Mouse (Mus musculus) embryonic facial prominence, embryonic 11.5 days (tissue): ENCODE results near the gene Tex14. TPM values are rescaled to one million over a fixed set of nuclear protein-coding genes. Genes with fewer than 3 reads are reported as not detected.
A peak's percentile ranks its signal among the peaks of the same experiment; 100 is the strongest.

ENCODE experiments used
- ATAC-seq: fragments of 200-750 bp; cut with Nextera tagmentation; replicated peaks from 2 replicates; pipeline ENCODE4 v1.8.0; 2017; ENCODE audit warnings: low read depth; ENCODE audit not compliant: insufficient number of reproducible peaks, low FRiP score, low TSS enrichment
- DNase-seq: peaks from one replicate; pipeline ENCODE4 v3.0.0-alpha.2; 2015; ENCODE audit warnings: low spot score
- H3K27ac ChIP-seq: fragments of 300-500 bp; sonication (generic); replicated peaks from 2 replicates; pipeline ENCODE4 v1.5.1; 2014; ENCODE audit warnings: mild to moderate bottlenecking, low read depth, low read length, control low read depth
- H3K27me3 ChIP-seq: fragments of 300-500 bp; sonication (generic); 2 replicates; pipeline ENCODE4 v1.6.1; 2014; ENCODE audit warnings: mild to moderate bottlenecking, low read length, moderate library complexity, mixed read lengths; ENCODE audit not compliant: control insufficient read depth, insufficient read depth
- H3K36me3 ChIP-seq: fragments of 300-500 bp; sonication (generic); replicated peaks from 2 replicates; pipeline ENCODE4 v1.6.1; 2014; ENCODE audit warnings: low read depth, mild to moderate bottlenecking, low read length, moderate library complexity, mixed read lengths; ENCODE audit not compliant: control insufficient read depth, insufficient read depth
- H3K4me1 ChIP-seq: fragments of 300-500 bp; sonication (generic); 2 replicates; pipeline ENCODE4 v1.6.1; 2014; ENCODE audit warnings: low read length, mixed read lengths; ENCODE audit not compliant: control insufficient read depth, insufficient read depth
- H3K4me2 ChIP-seq: fragments of 300-500 bp; sonication (generic); 2 replicates; pipeline ENCODE4 v1.6.1; 2014; ENCODE audit warnings: low read depth, mild to moderate bottlenecking, control low read depth, low read length, moderate library complexity
- H3K4me3 ChIP-seq: fragments of 300-500 bp; sonication (generic); 2 replicates; pipeline ENCODE4 v1.5.1; 2014; ENCODE audit warnings: low read depth, low read length, control low read depth
- H3K9ac ChIP-seq: fragments of 300-500 bp; sonication (generic); replicated peaks from 2 replicates; pipeline ENCODE4 v1.6.1; 2014; ENCODE audit warnings: mild to moderate bottlenecking, control low read depth, low read length
- H3K9me3 ChIP-seq: fragments of 300-500 bp; sonication (generic); replicated peaks from 2 replicates; pipeline ENCODE4 v1.6.1; 2016; ENCODE audit warnings: mild to moderate bottlenecking, low read length, inconsistent platforms, mixed read lengths; ENCODE audit not compliant: control insufficient read depth
- WGBS: fragments of 180-500 bp; shearing (Covaris S2); extraction: QIAGEN DNeasy Blood & Tissue Kit; methylation state at CpG from one replicate; pipeline ENCODE4 v1.1.7; 2014; 5-methylcytosine and 5-hydroxymethylcytosine counted together
- polyA plus RNA-seq: library from polyadenylated mRNA; unstranded; fragments of >200 nt; fragmentation: Nextera tagmentation; extraction: Ambion mirVana; gene quantifications from 2 replicates; pipeline ENCODE4 v1.2.1, GENCODE M21; 2014

The Tex14 gene
- polyA plus RNA-seq, 1 experiment from 2014 or later, result 0.80 TPM

- no peaks in the 10 kb centered on the region for H3K36me3 ChIP-seq
- under 1% methylated on average over 39 of the region's 40 CpGs for WGBS
Observed at GRCm38 (mm10) chr11:87578249-87578962, 173.5 kb downstream of the Tex14 start.

GRCm38 (mm10) chr11:87578963-87579601 is 174.2 kb downstream of the Tex14 start:
- Histone ChIP-seq H3K27ac (no peak overlapping the region), H3K9me3 (no peaks in the 10 kb centered on the region), H3K9ac (peak overlapping the region; percentile 61), H3K36me3 (no peaks in the 10 kb centered on the region), H3K4me1 (no peaks in the 10 kb centered on the region), H3K27me3 (no peaks in the 10 kb centered on the region), H3K4me2 (peak overlapping the region; percentile 98), H3K4me3 (peak overlapping the region; percentile 55)
- ATAC-seq (no peak; the same call in 1 of the 2 replicates), DNase-seq (no peak)
- WGBS, result 12% methylated on average over 10 of the region's 10 CpGs

More at GRCm38 (mm10) chr11:87578249-87578962, 173.5 kb downstream of the Tex14 start:
- Histone ChIP-seq H3K4me1 (no peaks in the 10 kb centered on the region), H3K27me3 (no peaks in the 10 kb centered on the region), H3K4me2 (peak overlapping the region; percentile 98), H3K9me3 (no peaks in the 10 kb centered on the region), H3K4me3 (peak overlapping the region; percentile 55), H3K27ac (no peak overlapping the region), H3K9ac (peak overlapping the region; percentile 61)
- DNase-seq (peak; percentile 65), ATAC-seq (peak; percentile 53; the same call in 1 of the 2 replicates)

GRCm38 (mm10) chr11:87579713-87580112 is 174.8 kb downstream of the Tex14 start:
- H3K9me3 ChIP-seq, result no peaks in the 10 kb centered on the region
- no peaks in the 10 kb centered on the region for H3K27me3 ChIP-seq
- H3K4me2 ChIP-seq, result no peak overlapping the region
- no peaks in the 10 kb centered on the region for H3K36me3 ChIP-seq
- no peak overlapping the region for H3K4me3 ChIP-seq
- ATAC-seq, result no peak
- H3K27ac ChIP-seq, result no peak overlapping the region
- H3K9ac ChIP-seq, result no peak overlapping the region
- H3K4me1 ChIP-seq, result no peaks in the 10 kb centered on the region
- 49% methylated on average over 1 of the region's 1 CpGs for WGBS
- no peak for DNase-seq

GRCm38 (mm10) chr11:87580543-87581085 is 175.7 kb downstream of the Tex14 start:
- no peak overlapping the region; the same call in 1 of the 2 replicates for H3K4me2 ChIP-seq
- ATAC-seq (no peak), DNase-seq (no peak)
- H3K36me3 ChIP-seq, result no peaks in the 10 kb centered on the region
- H3K9ac ChIP-seq, result no peak overlapping the region
- H3K27me3 ChIP-seq, result no peaks in the 10 kb centered on the region
- no peaks in the 10 kb centered on the region for H3K9me3 ChIP-seq
- 46% methylated on average over 10 of the region's 10 CpGs for WGBS
- no peaks in the 10 kb centered on the region for H3K4me1 ChIP-seq
- no peak overlapping the region for H3K27ac ChIP-seq
- no peak overlapping the region for H3K4me3 ChIP-seq

- Histone ChIP-seq H3K9me3 (no peaks in the 10 kb centered on the region), H3K27ac (no peak overlapping the region), H3K27me3 (no peaks in the 10 kb centered on the region), H3K4me2 (no peak overlapping the region), H3K36me3 (no peaks in the 10 kb centered on the region), H3K4me3 (no peak overlapping the region), H3K9ac (no peak overlapping the region), H3K4me1 (no peaks in the 10 kb centered on the region)
- ATAC-seq, result no peak
- no peak for DNase-seq
- WGBS, result 87% methylated on average over 12 of the region's 12 CpGs
Observed at GRCm38 (mm10) chr11:87581161-87581865, 176.4 kb downstream of the Tex14 start.

- H3K4me1 ChIP-seq, result no peaks in the 10 kb centered on the region
- H3K36me3 ChIP-seq, result no peaks in the 10 kb centered on the region
- H3K9ac ChIP-seq, result no peak overlapping the region
- ATAC-seq (no peak), DNase-seq (no peak)
- H3K9me3 ChIP-seq, result no peaks in the 10 kb centered on the region
- no peaks in the 10 kb centered on the region for H3K27me3 ChIP-seq
- no peak overlapping the region for H3K4me3 ChIP-seq
- no peak overlapping the region for H3K27ac ChIP-seq
- H3K4me2 ChIP-seq, result no peak overlapping the region
- WGBS, result 81% methylated on average over 8 of the region's 8 CpGs
Observed at GRCm38 (mm10) chr11:87581933-87582710, 177.3 kb downstream of the Tex14 start.

- WGBS, result 83% methylated on average over 6 of the region's 6 CpGs
- no peak overlapping the region for H3K9ac ChIP-seq
- no peaks in the 10 kb centered on the region for H3K27me3 ChIP-seq
Observed at GRCm38 (mm10) chr11:87583291-87584034, 178.6 kb downstream of the Tex14 start.

More at GRCm38 (mm10) chr11:87583291-87584034, 178.6 kb downstream of the Tex14 start:
- no peaks in the 10 kb centered on the region for H3K36me3 ChIP-seq
- DNase-seq, result no peak
- H3K9me3 ChIP-seq, result no peaks in the 10 kb centered on the region
- no peak overlapping the region for H3K4me2 ChIP-seq
- H3K4me3 ChIP-seq, result no peak overlapping the region
- H3K27ac ChIP-seq, result no peak overlapping the region
- H3K4me1 ChIP-seq, result no peaks in the 10 kb centered on the region
- ATAC-seq, result no peak
